Mouse (Mus musculus): ENCODE data around the gene Dgkz. TPM values are rescaled to one million over a fixed set of nuclear protein-coding genes. Genes with fewer than 3 reads are reported as not detected.

Gene Dgkz
- total RNA-seq, 2 experiments from 2014 or later = 64.3 to 85.9 TPM

DNA sequence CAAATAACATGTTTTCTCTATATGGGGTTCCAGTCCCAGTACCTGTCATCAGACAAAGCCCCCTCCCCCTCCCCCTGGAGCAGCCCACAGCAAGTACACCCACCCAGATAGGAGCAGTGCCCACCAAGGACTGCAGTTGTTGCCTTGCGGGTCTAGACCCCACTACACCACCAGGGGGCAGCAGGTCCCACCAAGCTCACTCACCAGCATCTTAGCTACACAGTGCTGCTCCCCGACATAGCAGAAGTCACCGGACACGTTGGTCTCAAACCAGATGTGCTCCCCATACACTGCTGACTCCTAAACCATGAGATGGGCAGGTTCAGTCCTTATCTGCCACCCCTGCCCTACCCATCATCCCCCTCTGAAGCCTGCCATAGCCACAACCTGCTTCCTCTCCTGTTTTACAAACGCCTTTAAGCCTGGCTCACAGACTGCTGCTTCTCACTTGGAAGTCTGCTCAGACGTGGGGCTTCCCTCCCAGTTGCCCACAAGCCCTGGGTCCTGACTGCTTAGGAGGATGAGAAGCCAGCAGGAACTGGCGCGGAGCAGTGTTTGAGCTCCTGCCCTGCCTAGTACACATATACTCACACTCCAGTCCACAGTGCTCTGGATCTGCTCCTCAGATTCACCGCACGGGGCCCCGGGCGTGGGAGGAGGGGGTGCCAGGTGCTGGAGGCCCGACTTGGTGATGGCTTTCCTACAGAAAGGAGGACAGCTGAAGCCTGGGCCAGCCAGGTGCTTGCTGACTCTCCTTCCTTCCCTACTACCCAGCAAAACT is 31.3 kb downstream of the Dgkz start:
- intact Hi-C loops (cut with DNase I) = loop anchor here (1.0 to 2.0 kb wide), 3 partner anchors 14 to 114 kb away; no protein-coding TSS in a partner anchor
- DNase-seq = peak; percentile 80 to 89

DNA sequence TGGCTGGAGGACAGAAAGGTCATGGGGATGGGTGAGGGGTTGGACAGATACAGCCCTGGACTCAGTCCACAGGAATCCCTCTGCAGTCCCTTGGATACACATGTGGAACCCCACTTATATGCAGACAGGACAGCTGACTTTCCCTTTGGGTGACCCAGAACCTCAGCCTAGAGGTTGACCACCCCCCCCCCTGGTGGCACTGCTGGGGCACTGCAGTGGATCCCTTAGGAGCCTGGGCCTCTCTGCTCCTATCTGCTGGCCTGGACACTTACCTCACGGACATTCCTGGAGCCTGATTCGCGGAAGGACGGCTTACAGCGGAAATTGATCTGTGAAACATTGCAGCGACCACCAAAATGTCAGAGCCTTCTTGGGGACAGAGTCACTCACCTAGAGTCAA is 33.3 kb downstream of the Dgkz start:
- no peak for DNase-seq
- intact Hi-C loops (cut with DNase I) = no loop called here

DNA sequence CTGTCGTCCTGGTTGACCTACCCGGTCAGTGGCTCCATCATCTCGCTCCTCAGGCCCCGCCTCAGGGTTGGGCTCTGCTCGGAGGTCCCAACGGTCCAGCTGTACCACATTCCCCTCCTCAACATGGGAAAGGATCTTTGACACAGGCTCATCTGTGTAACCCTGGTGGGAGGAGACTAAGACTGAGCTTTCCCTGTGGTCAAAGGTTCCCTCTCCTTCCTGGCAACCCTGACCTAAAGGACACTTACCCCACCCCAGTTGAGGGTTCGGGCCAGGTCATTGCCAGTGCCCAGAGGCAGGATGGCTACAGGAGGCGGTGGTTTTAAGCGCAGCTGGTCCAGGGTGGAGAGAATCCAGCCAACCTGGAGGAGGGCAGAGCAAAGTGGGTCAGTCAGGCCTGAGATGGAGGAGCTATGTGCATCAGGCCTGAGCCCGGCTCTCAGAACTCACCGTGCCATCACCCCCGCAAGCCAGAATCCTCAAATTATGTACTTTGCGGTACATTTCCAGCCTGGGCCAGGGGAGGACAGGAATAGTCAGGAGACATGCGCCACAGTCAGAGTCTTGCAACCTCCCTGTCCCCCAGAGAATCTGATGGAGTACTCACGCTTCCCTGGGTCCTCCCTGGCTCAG is 36.2 kb downstream of the Dgkz start:
- intact Hi-C loops (cut with DNase I) = no loop called here
- no peak for DNase-seq

DNA sequence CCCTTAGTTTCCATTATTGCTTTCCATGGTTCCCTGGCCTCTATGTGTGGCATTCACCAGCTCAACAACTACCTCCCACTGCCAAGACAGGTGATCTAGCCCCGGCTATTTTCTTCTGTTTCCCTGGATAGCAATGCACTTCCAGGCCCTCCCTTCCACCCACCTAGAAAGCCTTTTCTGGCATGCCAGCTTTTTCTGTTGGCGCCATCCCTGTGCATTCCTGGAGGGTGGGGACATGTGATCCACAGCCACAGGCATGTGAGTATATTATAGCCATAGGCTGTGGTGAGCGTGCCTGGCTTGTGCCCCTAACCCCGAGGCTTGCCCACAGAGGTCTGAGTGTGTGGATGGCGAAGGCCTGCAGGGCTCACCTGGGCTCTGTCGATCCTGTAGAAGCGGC is 39.5 kb downstream of the Dgkz start:
- DNase-seq = no peak
- intact Hi-C loops (cut with DNase I) = no loop called here

DNA sequence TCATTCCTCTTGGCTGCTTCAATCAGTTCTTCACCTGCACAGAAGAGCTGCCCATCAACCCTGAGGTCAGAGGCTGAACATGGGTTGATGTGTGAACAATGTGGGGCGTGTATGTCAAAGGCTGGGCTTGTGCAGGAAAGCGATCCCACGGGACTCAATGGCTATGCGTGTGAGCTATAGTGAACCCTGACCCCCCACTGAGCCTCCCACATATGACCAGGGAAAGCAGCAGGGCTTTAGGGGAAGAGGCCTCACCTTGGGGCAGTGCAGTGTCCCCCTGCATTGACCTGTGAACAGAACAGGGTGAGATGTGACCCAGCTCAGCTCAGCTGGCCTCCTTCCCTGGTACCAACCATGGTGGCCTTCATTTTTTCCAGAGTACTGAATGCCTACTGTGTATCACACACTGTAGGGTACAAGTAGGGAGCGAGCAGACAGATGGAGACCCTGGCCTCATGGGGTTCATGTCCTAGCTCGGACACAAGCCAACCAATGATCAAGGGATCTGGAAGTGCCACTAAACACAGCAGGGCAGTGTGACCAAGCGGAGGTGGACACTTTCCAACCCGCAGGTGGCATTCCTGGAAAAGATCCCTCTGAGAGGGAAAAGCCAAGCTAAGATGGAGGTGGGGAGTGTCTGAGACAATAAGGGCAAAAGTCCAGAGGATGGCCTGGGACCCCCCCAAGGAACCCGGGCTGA is 40.7 kb downstream of the Dgkz start:
- intact Hi-C loops (cut with DNase I) = no loop called here
- DNase-seq = no peak

DNA sequence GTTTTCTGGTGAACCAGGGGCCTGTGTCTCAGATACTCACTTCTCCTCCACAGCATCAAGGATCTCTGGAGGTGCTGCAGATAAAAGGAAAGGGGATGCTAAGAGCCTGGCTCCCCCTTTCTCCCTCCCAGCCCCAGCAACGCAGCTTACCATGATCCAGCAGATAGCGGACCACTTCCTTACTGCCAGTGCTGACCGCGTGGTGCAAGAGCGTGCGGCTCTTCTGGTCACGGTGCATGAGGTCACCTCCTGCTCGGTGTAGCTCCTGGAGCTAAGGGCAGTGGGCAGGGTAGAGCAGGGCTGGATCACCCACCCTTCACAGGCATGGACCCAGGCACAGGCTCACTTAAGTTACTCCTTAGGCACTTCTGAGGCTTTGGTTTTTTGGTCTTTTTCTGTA is 41.6 kb downstream of the Dgkz start:
- no peak for DNase-seq
- intact Hi-C loops (cut with DNase I) = no loop called here

DNA sequence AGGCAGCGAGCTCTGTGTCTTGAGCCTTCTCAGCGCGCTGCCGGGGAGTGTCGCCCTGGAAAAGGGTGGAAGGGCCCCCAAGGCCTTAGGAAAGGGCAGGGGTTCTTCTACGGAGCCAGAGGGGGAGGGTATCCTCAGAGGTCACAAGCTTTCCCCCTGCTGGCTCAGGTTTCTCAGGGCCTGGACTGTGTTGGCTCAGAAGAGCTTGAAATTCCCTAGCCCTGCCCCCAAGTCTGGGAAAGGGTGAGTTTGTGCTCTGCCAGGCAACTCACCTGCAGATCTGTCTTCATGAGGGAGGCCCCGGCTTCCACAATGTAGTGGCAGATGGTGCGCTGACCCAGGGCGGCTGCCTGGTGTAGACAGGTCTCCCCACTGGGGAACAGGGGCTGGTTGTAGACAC is 42.2 kb downstream of the Dgkz start:
- intact Hi-C loops (cut with DNase I) = no loop called here
- no peak for DNase-seq

DNA sequence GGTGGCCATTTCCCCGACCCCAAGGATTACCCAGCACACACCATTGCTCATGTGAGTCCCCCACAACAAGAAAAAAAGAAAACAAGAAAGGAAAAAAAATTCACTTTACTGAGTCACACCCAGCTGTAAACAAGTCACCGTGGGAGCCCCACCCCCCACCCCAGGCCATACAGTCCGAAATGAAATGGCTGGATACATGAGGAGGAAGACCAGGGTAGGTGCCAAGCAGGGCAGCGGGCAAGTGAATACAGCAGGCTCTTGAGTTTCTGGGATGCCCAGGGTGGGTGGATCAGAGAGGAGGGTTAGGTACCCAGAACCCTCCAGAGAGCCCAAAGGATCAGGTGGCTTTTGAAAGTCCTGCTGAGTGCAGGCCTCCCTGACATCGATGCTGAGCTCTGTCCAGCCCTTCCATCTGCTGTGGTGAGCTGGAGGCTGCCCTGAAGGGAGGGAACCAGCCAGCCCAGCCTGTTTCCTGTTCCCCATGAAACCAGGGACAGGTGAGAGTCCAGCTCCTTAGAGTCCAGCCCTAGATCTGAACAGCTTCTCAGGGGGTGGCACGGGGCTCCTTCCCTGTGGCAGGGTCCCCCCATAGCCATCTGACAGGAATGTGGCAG is 42.8 kb downstream of the Dgkz start:
- no peak for DNase-seq

DNA sequence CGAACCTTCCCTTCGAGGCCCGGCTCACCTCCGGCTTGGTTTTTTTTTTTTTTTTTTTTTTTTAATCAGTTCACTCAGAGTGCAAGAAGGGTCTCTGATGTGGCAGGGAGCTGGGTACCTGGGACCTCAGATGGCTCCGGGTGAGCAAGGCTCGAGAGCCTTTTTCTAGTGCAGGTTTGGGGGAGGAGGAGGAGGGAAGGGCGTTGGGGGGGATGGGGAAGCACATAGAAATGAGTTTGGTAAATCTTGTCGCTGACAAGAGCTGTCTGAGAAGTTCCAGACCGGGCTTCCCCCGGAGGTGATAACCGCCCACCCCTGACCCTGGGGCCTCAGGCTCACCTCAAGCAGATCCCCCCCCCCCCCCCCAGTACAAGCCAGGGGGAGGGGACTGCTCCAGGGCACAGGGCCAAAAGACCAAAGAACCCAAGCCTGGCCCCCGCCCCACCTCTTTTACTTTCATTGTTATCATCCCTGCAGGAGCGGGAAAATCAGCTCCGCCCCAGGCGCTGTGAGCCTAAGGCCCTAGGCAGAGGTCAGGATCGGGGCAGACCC is 43.4 kb downstream of the Dgkz start, which contains the start of gene Mdk:
Mdk (minus strand) TSS at position 138 of the 552 bp plus-strand sequence.
- DNase-seq = no peak
- intact Hi-C loops (cut with DNase I) = no loop called here

More for the DNA sequence above, 42.8 kb downstream of the Dgkz start:
- intact Hi-C loops (cut with DNase I) = no loop called here

DNA sequence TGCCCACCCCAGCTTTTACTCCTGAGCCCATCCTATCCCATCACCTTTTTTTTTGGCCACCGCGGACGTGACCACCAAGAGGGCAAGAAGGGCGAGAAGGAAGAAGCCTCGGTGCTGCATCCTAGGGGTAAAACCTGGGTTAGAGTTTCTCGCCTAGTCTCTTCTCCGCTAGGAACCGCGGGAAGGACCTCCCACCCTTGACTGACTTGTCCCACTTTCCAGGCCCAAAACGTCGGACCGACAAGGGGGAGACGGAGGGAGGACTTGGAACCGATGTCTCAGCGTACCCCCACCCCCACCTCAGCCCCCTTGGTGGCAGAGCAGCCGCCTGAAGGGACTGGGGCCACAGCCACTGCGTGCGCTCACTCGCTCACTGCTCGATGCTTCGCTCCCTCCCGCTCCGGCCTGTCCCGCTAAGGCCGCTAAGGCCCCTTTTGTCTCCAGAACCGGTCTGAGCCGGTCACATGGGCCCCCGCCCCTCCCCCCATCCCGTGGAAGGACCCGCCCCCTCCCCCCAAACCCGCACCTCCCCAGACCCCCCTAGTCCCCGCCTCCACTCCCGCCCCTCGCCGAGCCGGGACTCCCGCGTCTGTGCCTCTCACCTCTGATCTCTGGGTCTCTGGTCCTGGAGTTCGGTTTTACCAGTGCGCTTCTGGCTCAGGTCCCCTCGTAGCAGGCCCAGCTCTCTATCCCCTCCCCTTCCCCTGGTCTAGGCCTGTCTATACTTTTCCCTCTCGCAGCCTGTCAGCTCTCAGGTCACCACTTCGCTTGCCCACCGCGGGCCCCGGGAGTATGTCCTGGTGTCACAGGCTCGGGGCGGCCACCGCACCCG is 44.1 kb downstream of the Dgkz start:
- DNase-seq = peak; percentile 58 to 64
- intact Hi-C loops (cut with DNase I) = no loop called here

DNA sequence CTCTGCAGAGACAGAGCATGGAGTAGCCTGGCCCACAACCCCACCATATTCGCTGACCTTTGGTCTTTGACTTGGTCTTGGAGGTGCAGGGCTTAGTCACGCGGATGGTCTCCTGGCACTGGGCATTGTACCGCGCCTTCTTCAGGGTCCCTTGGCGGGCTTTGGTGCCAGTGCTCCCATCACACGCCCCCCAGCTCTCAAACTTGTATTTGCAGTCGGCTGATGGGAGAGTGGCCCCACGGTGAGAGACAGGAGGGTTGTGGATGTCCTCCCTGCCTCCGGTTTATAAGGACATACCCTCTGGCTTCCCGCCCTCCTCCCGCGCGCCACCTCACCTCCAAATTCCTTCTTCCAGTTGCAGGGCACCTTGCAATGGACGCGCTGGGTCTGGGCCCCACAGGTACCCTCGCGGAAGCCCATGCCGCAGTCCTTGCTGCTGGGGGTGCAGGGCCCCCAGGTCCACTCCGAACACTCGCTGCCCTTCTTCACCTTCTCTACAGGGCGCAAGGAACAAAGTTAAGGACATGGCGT is 44.8 kb downstream of the Dgkz start:
- intact Hi-C loops (cut with DNase I) = no loop called here
- DNase-seq = no peak

DNA sequence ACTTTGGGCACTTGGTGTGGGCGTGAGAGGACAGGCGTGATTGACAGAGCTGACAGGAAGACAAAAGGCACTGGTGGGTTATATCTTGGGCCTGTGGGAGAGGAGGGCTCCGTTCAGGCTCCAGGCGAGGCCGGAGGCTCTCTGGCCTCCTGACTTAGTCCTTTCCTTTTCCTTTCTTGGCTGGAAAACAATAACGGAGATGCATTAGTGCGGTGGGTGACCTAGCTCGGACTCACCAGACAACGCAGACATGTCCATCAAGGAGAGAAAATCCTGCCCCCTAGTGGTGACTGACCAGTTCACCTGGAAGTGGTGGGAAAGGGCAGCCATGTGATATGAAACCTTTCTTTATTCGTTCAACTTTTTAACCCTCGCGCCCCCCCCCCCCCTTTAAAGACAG is 45.7 kb downstream of the Dgkz start:
- DNase-seq = peak; percentile 68 to 85
- intact Hi-C loops (cut with DNase I) = loop anchor here (5.0 kb wide), 1 partner anchor 127 kb away; no protein-coding TSS in a partner anchor

DNA sequence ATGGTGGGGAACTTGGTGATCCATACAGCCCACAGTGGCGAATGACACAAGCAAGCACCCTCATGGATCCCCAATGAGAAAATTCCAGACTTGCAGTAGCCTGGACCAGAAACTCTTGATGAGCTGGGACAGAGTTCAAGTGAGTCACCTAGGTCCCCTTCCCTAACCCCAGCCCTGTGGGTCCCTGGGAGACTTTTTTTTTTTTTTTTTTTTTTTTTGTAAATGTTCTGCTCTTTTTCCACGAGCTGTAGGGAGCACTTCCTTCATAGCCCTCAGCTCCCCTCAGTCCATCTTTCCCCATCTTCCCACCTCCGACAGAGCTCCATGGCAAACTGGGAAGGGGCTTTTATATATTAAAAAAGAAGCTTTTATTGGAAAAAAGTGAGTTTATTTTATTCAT is 46.2 kb downstream of the Dgkz start:
- no peak for DNase-seq
- intact Hi-C loops (cut with DNase I) = loop anchor here (5.0 kb wide), 1 partner anchor 128 kb away; no protein-coding TSS in a partner anchor

DNA sequence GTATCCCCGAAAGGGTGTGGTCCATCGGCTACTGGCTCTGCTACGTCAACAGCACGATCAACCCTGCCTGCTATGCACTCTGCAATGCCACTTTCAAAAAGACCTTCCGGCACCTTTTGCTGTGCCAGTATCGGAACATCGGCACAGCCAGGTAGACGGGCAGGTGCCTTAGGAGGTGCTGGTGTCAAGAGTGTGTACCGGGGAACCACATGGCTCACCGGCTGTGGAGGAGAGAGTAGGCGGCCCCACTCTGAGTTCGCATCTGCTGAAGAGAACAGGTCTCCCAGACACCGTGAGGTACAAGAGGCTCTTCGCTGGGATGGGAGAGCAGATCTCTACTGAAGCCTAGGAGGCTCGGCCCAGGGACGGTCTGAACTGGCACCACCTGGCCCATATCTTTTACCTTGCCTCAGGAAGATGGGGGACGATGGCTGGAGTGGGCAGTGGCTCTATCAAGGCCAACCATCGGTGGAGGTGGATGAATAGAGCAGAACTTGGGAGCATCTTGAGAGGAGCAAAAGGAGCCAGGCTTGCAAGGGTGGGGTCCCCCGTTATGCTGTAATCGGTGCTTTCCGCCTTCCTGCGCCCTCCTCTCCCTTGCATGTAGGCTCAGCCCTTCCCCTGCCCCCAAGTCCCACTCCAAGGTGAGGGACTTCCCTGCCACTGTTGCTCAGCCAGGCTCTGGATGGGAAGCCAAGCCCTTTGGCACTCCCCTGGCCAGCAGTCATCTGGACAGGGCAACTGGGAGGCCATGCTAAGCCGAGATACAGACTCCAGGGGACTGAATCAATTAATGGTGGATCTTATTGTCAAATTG is 46.9 kb downstream of the Dgkz start:
- intact Hi-C loops (cut with DNase I) = loop anchor here (5.0 kb wide), 1 partner anchor 129 kb away; no protein-coding TSS in a partner anchor
- DNase-seq = no peak

DNA sequence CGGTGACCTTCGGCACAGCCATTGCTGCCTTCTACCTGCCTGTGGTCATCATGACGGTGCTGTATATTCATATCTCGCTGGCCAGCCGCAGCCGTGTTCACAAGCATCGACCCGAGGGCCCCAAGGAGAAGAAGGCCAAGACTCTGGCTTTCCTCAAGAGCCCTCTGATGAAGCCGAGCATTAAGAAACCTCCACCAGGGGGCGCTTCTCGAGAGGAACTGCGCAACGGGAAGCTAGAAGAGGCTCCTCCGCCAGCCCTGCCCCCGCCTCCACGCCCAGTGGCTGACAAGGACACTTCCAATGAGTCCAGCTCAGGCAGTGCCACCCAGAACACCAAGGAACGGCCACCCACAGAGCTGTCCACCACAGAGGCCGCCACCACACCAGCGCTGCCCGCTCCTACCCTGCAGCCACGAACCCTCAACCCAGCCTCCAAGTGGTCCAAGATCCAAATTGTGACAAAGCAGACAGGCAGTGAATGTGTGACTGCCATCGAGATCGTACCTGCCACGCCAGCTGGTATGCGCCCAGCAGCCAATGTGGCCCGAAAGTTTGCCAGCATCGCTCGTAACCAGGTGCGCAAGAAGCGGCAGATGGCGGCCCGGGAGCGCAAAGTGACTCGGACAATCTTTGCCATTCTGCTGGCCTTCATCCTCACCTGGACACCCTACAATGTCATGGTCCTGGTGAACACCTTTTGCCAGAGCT is 47.7 kb downstream of the Dgkz start:
- intact Hi-C loops (cut with DNase I) = loop anchor here (5.0 kb wide), 1 partner anchor 129 kb away; no protein-coding TSS in a partner anchor
- peak; percentile 72 to 87 for DNase-seq

DNA sequence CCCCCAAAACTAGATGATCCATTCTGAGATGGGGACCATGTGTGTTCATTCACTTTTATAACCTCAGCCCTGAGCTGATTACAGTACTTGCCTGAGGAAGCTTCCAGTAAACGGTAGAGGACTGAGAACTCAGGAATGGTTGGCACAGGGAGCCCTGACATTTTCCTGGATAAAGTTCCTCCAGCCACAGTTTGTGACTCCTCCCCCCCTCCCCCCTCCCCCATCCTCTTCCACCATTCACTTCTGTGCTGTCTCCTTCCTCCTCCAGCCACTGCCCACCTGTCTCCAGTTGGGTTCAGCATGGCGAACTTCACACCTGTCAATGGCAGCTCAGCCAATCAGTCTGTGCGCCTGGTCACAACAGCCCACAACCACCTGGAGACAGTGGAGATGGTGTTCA is 48.7 kb downstream of the Dgkz start, which contains the start of gene Chrm4:
Chrm4 (plus strand) TSS at position 301 of the 400 bp plus-strand sequence.
- intact Hi-C loops (cut with DNase I) = loop anchor here (5.0 kb wide), 1 partner anchor 130 kb away; no protein-coding TSS in a partner anchor

DNA sequence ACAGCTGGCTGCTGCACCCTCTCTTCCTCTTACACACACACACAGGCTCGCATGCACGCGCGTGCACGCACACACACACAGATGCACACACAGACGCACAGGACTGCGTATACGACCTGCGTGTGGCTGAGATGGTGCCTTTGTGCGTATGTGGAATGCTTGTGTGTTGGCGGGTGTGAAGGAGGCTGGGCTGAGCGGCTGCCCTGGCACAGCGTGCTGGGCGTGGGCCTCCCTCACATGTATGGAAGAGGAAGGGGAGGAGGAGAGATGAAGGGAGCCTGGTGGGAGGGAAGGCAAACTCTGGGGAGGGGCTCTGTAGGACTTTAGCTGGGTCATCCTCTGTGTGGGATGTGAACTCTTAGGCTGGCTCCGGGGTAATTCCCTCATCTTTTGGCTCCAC is 50.2 kb downstream of the Dgkz start:
- intact Hi-C loops (cut with DNase I) = loop anchor here (5.0 kb wide), 1 partner anchor 132 kb away; no protein-coding TSS in a partner anchor

More for the DNA sequence above, 48.7 kb downstream of the Dgkz start, which contains the start of gene Chrm4:
- DNase-seq = no peak

DNA sequence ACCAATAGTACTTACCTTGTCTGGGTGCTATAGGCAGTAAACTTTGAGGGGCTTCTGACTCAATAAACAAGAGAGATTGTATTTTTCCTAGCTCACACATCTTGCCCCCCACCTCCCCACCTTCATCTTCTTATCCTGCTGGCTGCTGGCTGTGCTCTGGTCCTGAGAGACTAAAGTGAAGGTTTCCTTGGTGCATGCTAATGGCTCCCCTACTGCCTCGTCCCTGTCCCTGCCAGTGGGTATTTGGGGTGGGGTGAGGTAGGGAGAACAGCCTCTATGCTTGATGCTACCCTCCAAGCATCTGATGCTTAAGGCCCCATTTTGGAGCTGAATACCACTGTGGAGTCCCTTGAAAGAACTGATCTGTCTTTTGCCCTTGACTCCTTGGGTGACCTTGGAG is 50.9 kb downstream of the Dgkz start:
- intact Hi-C loops (cut with DNase I) = loop anchor here (1.0 to 5.0 kb wide), 2 partner anchors 133 to 145 kb away; no protein-coding TSS in a partner anchor

More for the DNA sequence above, 50.2 kb downstream of the Dgkz start:
- DNase-seq = no peak

More for the DNA sequence above, 50.9 kb downstream of the Dgkz start:
- DNase-seq = no peak
